Mouse (Mus musculus): ENCODE measurements around the gene Trib3. TPM values are rescaled to one million over a fixed set of nuclear protein-coding genes. Genes with fewer than 3 reads are reported as not detected.

The Trib3 gene
- total RNA-seq, 2 experiments from 2014 or later: not detected

DNA sequence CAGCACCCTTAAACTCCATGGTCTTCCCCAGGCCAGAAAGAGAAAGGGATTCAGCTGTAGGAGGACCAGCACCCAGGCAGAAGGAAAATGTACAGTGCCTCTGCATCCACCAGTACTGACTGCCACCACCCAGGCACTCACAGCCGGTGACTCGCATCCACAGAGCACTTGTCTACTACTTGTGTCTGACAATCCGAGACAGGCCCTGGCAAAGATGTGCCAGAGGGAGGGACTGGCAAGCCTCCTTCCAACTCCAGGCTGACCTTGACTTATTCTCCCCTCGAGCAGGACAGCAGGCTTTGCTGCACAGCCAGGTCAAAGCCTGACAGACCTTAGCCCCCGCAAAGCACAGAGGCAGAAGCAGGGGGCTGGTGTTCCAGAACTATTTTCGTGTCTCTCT is 26.8 kb downstream of the Trib3 start:
- ATAC-seq (replicated peaks; ENCODE audit: poor library complexity): no peak

DNA sequence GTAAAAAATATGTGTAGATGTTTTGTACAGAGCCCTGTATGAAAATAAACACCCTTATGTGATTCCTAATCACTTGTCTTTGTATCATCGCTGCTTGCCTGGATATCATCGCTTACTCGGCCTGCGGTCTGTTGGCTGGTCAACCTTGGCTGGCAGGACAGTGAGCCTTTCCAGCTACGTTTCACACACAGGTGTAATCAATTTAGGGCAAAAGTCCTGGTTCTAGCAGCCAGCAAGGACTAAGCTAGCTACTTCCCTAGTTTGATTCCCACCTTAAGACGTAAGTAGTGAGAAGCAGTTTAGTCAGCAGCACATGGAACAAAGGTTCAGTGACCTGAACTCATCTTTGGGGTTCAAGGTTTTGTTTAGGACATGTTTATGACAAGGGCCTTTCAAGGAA is 29.9 kb downstream of the Trib3 start:
- ATAC-seq (replicated peaks; ENCODE audit: poor library complexity): no peak

DNA sequence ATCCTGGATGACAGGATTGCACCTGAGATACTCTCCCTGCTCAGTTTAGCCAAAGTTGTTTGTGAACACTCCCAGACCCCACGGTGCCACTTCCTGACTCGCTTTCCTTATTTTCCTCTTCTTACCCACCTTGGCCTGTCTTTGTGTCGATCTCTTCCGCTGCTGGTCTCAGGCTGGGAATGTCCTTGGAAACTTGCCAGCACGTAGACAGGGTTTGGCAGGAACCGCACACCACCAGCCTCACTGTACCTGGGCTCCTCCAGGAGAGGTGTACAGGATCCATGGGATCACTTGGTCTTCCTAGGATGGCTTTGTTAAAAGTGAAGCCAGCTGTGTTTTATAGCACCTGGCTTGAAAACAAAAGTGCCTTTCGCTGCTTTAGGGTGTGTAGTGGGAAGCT is 30.8 kb downstream of the Trib3 start:
- ATAC-seq (replicated peaks; ENCODE audit: poor library complexity): no peak

DNA sequence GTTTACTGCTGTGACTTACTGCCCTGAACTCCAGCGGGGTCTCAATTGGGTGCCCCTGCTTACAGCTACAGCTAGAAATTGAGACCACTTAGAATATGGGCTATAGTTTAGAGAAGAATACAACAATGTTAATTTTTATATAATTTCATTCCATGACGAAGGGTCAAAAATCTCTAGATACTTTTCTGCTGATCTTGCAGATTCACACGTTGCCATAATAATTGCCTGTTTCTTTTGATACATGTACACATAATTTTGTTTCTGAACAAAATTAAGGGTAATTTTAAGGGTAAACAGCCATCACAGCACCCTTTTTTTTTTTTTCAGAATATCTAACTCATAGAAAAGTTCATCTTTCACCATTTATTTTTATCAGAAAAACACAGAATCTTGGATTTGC is 36.6 kb downstream of the Trib3 start:
- no peak for ATAC-seq (replicated peaks; ENCODE audit: poor library complexity)

DNA sequence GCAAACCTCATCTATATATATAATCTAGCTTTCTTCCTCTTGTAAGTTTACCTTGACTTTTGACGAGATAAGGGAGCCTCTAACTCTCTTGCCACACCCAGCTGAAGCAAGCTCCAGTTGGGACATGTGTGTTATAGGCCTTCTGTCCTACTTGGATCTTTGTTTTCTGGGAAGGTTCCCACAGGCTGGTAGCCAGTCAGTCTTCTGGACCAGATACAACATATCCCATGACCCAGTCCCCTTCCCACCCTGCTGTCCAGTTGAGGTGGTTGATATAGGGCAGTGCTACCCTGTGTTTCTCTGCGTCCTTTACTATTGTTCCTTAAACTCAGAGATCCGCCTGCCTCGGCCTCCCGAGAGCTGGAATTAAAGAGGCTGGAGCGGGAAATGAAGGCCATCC is 38.4 kb downstream of the Trib3 start:
- ATAC-seq (replicated peaks; ENCODE audit: poor library complexity): no peak

DNA sequence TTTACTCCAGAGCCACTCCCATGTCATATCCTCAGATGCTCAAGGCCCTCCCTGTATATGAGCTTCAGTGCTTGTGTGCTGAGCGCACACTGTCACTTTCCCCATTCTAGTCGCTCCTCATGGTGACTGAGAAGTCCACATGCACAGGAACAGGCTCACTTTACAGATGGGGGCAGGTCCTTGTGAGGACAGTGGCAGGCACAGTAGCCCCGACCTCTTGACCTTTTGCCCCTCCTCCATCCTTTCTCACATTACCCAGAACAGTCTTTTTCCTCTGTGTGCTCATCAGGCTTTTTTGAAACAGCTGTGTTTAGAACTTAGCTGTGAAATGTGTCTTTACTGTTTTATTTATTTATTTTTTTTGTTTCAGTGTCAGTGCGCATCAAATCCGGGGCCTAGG is 40.1 kb downstream of the Trib3 start:
- ATAC-seq (replicated peaks; ENCODE audit: poor library complexity): no peak

DNA sequence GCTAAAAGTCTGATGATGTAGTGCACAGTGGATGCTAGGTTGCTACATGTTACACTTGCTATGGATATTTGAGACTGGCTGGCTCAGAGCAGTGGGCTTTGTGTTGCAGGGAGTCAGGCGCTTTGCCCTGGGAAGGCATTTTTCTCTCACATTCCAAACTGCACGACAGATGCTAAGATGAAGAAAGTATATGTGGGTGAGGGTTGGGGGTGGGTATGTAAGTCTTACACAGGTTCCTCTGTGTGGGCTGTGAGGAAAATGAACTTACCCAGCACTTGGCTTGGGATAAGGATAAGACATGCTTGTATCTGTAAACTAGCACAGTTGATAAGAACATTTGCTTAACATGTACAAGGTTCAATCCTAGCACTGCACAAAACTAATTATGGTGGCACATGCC is 41.0 kb downstream of the Trib3 start:
- no peak for ATAC-seq (replicated peaks; ENCODE audit: poor library complexity)

DNA sequence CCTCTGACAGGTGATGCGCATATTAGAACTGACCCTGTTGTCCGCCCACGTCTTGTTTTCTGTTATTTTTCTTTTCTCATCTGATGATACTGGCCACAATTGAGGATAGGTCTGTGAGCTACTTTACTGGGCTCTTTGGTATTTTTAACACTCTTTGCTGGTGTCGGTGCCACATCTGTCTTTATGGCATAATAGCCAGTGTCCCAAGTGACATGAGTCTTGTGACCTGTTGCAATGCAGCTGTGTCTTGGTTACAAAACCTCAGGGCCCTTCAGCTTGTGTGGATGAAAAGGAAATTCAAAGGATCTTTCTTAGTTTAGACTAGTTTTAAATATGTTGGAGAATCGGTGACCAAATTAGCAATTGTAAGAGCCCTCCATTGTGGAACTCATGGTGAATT is 49.3 kb downstream of the Trib3 start:
- peak; percentile 26; the same call in 1 of the 2 replicates for ATAC-seq (replicated peaks; ENCODE audit: poor library complexity)

DNA sequence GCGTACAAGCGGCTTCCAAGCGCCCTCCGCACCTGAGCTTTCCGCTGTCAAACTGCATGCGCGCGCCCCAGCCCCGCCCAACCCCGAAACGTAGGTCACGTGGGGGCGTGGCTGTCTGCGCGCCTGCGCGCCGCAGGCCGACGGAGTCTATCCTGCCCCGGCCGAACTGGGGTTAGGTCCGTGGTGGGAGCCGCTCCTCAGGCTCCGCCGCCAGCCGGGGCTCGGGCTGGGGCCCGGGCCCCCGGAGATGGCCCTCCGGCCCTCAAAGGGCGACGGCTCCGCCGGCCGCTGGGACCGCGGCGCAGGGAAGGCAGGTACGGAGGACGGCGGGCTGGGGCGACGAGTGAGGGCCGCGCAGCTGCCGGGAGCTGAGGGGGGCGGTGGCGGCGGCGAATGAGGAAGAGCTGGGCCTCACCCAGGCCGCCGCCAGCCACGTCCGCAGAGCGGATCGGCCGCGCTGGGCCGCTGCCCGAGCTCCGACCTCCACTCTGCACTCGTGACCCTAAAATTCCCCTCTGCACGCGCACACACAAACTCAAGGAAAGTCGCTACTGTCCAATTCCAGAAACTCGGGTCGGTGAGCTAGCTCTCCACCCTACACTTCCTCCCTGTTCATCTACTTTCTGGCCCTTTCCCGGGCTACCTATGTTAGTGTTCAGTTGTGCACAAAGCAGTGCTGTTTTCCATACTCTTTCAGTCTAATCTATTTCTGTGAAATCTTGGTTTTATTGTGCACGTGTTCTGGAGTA is 49.9 kb downstream of the Trib3 start, which contains the start of gene Tbc1d20:
Tbc1d20 (plus strand) TSS at position 102 of the 749 bp plus-strand sequence.
- peak; percentile 77 for ATAC-seq (replicated peaks; ENCODE audit: poor library complexity)

DNA sequence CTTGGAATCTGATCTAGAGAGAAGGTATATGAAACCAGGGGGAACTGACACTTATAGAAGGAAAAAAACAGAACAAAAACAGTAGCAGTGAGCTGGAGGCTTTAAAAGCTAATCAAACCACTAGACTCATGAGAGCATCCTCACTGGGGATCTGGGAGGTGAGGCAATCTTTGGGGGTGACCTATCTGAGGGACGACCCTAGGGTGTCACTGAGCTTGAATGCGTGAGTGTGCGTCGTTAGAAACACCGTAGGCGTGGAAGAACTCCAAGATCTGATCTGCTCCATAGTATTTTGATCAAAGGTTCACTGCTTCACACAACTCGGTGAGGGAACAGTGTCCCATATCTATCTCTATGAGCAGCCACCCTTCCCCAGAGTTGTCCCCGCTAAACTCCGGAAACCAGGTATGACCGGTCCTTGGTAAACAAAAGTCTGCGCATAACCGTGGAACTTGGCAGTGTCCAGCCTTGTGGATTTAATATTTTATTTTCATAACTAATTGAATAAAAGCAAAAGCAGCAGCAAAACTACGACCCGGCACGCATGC is 50.6 kb downstream of the Trib3 start:
- ATAC-seq (replicated peaks; ENCODE audit: poor library complexity): peak; percentile 21

DNA sequence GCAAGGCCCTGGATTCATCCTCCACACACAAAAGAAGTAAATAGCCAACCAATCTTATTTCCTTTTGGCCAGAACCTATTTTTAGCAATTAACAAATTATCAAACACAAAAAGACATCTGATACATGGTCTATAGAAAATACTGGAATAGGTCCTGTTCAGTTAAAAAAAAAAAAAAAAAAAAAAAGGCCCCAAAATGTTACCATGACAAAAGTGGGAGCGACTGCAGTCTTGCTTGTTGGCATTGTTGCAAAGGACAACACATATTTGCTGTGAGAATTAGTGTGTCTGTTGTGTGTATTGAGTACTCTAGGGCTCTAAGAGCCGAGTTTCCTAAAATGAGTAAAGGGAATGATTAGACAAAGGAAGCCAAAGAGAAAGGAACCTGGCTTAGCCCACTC is 51.4 kb downstream of the Trib3 start:
- ATAC-seq (replicated peaks; ENCODE audit: poor library complexity): no peak

DNA sequence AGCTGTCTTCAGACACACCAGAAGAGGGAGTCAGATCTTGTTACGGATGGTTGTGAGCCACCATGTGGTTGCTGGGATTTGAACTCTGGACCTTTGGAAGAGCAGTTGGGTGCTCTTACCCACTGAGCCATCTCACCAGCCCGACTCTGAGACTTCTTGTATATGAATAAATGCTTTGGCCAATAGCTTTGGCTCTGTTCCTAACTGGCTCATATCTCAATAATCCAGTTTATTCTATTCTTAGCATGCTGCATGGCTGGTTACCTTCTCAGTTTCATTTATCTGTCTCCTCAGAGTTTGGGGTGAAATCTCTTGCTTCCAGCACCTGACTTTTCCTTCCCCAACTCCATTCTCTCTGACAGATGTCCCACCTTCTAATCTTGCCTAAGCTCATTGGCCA is 54.2 kb downstream of the Trib3 start:
- peak; percentile 27 for ATAC-seq (replicated peaks; ENCODE audit: poor library complexity)

DNA sequence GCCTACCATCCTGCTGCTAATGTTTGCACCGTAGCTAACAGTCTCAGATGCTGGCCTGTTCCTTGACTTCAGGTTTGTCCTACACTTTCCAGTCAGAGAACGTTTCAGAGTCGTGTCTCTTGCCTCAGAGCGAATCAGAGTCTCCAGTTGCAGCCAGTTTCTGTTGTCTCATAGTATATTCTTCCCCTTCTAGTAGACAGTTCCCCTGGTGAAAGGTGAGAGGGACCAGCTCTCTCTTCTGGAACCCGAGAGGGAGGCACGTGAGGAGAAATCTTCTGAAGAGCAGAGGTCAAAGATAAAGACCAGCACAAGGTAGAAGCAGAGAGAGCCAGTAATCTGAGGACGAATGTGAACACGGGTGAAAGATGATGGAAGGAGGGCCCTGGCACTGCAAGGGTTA is 55.8 kb downstream of the Trib3 start:
- ATAC-seq (replicated peaks; ENCODE audit: poor library complexity): no peak

DNA sequence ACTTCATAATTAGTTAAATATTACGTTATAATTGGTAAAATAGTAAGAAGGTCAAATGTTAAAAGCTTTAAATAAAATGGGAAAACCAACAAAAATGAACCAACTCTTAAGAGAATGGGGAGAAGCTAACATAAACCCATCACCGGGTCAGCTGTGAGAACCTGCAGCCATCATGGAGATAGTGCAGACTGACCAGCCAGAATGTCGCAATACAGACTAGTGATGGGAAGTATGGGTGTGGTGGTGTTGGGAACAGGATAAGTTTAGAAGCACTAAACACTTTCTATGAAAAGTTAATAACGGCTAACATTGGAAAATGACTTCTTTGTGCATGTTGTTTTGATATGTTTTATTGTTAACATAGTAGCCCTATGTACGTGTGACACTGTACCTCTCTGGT is 56.3 kb downstream of the Trib3 start:
- ATAC-seq (replicated peaks; ENCODE audit: poor library complexity): no peak

Other genes starting within 250 kb of the Trib3 start
- 1.2 and 1.3 TPM in 2 replicates for gene Srxn1, start 238.5 kb downstream of the Trib3 start, total RNA-seq (2015)
- gene Srxn1, start 238.5 kb downstream of the Trib3 start, total RNA-seq (2017): 2.2 and 12.2 TPM in 2 replicates
- gene Tcf15, start 200.5 kb downstream of the Trib3 start, total RNA-seq (2015): not detected in 2 replicates
- 0.12 TPM in 1 of 2 replicates, not detected in the other for gene Tcf15, start 200.5 kb downstream of the Trib3 start, total RNA-seq (2017)
- gene Csnk2a1, start 117.2 kb downstream of the Trib3 start, total RNA-seq (2015): 55.9 and 68.2 TPM in 2 replicates
- 111 and 125 TPM in 2 replicates for gene Csnk2a1, start 117.2 kb downstream of the Trib3 start, total RNA-seq (2017)
- gene Tbc1d20, start 50.2 kb downstream of the Trib3 start, total RNA-seq (2015): 18.4 and 19.7 TPM in 2 replicates
- gene Tbc1d20, start 50.2 kb downstream of the Trib3 start, total RNA-seq (2017): 17.2 and 19.1 TPM in 2 replicates
- 50.3 and 75.6 TPM in 2 replicates for gene Rbck1, start 11.4 kb downstream of the Trib3 start, total RNA-seq (2015)
- gene Rbck1, start 11.4 kb downstream of the Trib3 start, total RNA-seq (2017): 66.8 and 67.2 TPM in 2 replicates
- not detected in 2 replicates for gene Nrsn2, start 32.6 kb upstream of the Trib3 start, total RNA-seq (2015)
- not detected in 2 replicates for gene Nrsn2, start 32.6 kb upstream of the Trib3 start, total RNA-seq (2017)
- gene Sox12, start 54.0 kb upstream of the Trib3 start, total RNA-seq (2015): 6.8 and 9.0 TPM in 2 replicates
- 1.9 and 2.2 TPM in 2 replicates for gene Sox12, start 54.0 kb upstream of the Trib3 start, total RNA-seq (2017)
- 5.3 and 5.7 TPM in 2 replicates for gene Zcchc3, start 71.0 kb upstream of the Trib3 start, total RNA-seq (2015)
- gene Zcchc3, start 71.0 kb upstream of the Trib3 start, total RNA-seq (2017): 2.8 and 4.1 TPM in 2 replicates
- gene 6820408C15Rik, start 71.6 kb upstream of the Trib3 start, total RNA-seq (2015): not detected in 2 replicates
- 0.29 TPM in 1 of 2 replicates, not detected in the other for gene 6820408C15Rik, start 71.6 kb upstream of the Trib3 start, total RNA-seq (2017)
- gene Defb23, start 120.6 kb upstream of the Trib3 start, total RNA-seq (2015): not detected in 2 replicates
- not detected in 2 replicates for gene Defb23, start 120.6 kb upstream of the Trib3 start, total RNA-seq (2017)
- not detected in 2 replicates for gene Defb20, start 133.0 kb upstream of the Trib3 start, total RNA-seq (2015)
- gene Defb20, start 133.0 kb upstream of the Trib3 start, total RNA-seq (2017): not detected in 2 replicates
- gene Defb22, start 146.1 kb upstream of the Trib3 start, total RNA-seq (2015): not detected in 2 replicates
- not detected in 2 replicates for gene Defb22, start 146.1 kb upstream of the Trib3 start, total RNA-seq (2017)
- not detected in 2 replicates for gene Defb26, start 167.7 kb upstream of the Trib3 start, total RNA-seq (2015)
- gene Defb26, start 167.7 kb upstream of the Trib3 start, total RNA-seq (2017): not detected in 2 replicates
- not detected in 2 replicates for gene Defb28, start 174.2 kb upstream of the Trib3 start, total RNA-seq (2015)
- not detected in 2 replicates for gene Defb28, start 174.2 kb upstream of the Trib3 start, total RNA-seq (2017)
- gene Defb29, start 196.1 kb upstream of the Trib3 start, total RNA-seq (2015): not detected in 2 replicates
- not detected in 2 replicates for gene Defb29, start 196.1 kb upstream of the Trib3 start, total RNA-seq (2017)
- gene Gm17416, start 225.3 kb upstream of the Trib3 start, total RNA-seq (2015): not detected in 2 replicates
- gene Gm17416, start 225.3 kb upstream of the Trib3 start, total RNA-seq (2017): not detected in 2 replicates
- gene Defb21, start 228.7 kb upstream of the Trib3 start, total RNA-seq (2015): not detected in 2 replicates
- gene Defb21, start 228.7 kb upstream of the Trib3 start, total RNA-seq (2017): not detected in 2 replicates
- gene Defb19, start 236.3 kb upstream of the Trib3 start, total RNA-seq (2015): not detected in 2 replicates
- gene Defb19, start 236.3 kb upstream of the Trib3 start, total RNA-seq (2017): not detected in 2 replicates

Data from megakaryocyte progenitor cell, adult 5-6 weeks (primary cell).